Mouse (Mus musculus) cerebellum, adult 9-11 months (tissue): Measurements from ENCODE around the gene Plekhg1.

ENCODE experiments used
- DNase-seq: peaks from one replicate; pipeline ENCODE4 v3.0.0; 2022

Gene Plekhg1

DNA sequence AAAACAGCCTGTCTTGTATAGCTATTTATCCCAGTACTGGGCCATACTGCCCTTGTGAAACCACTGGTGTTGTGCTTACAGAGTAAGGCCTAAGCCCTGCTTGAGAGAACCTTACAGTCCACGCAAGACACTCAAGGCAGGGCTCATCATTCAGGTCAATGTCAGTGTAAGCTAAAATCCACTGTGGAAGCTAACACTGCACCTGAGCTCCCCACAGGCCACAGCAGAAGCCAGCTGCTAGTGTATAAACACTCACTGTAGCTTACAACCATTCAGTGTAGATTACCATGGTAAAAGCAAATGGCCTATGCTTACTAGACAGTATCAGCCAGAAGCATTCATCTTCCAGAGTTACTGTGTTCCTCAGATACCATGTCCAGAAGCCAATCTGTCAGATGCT, 90.5 kb downstream of the Plekhg1 start:
- no peak for DNase-seq

DNA sequence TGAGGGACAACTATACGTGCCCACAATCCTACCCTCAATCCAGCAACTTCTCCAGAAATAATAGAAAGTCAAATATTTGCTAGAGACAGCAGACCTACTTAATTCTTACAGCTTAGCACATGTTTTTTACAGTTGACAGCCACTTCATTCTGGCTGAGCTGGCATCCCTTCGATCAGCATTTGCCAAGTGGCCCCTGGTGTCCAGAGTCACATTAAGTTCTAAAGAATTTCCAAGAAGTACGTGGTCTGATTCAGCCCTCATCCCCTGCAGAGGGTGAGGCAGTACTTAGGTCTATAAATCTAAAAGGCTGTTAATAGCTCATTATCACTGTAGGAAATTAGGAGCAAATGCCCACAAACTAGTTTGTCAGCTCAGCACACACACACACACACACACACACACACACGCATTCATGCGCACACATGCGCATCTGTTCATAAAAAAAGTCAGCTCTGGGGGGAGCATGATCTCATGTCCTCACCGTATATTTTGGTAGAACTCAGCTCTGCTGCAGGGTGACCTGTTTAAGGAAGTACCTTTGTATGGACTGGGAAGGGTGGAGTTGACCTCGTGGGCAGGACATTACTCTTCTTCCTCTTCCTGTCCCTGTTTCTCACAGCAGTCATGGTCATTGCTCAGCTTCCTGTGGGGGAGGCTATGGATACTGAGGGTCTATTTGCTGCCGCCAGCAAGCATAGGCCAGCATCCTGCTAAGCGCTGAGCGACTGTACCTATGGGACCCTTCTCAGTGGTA, 91.6 kb downstream of the Plekhg1 start:
- DNase-seq, result no peak

DNA sequence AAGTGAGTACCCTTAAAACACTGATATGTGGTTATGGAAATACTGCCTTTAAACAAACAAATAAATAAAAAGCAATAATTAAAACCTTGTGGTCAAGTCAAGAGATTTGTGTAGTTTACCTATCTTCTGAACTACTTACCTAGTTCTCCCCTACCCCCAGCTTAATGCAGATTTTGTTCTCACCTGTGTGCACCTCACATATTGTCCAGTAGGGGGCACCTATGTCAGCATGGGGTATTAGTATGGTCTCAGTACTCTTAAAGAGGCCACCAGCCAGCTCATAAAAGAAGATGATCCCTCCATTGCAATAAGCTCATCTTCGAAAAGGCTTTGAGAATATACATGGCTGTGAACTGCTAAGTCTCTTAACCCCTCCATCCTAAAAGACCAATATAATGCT, 93.9 kb downstream of the Plekhg1 start:
- no peak for DNase-seq

DNA sequence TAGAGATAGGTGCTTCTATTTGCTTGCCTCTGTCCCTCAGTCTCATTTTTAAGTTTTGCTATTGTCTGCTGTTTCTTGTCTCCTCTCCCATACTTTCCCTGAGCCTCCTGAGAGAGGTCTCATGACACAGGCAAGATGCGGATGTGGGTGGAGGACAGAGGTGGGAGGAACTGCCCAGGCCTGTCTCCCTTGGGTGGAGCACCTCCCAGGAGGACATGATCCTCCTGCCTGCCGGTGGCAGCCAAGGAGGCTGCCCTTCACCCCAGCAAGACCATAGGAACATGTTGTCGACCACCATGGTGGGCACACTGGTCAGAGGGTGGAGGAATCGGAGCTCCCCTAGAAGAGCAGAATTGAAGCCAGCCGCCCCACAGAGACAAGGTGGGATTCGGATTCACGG, 94.5 kb downstream of the Plekhg1 start:
- no peak for DNase-seq

DNA sequence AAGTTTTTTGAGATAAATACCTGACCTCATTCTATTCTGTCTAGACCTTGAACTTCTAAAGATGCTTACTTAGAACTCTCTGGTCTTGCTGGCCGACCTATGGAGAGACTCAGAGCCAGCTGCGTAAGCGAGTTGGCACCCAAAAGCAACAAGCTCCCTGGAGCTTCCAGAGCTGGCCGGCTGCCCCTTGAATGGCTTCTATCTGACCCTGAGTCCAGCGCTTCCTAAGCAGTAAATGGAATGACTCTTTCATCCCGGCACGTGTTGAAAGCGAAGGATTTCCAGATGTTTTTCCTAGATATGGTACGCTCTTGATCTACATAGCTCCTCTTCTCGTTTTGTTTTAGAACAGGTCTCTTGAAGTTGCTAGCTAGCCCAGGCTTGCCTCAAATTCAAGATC, 95.5 kb downstream of the Plekhg1 start:
- no peak for DNase-seq

DNA sequence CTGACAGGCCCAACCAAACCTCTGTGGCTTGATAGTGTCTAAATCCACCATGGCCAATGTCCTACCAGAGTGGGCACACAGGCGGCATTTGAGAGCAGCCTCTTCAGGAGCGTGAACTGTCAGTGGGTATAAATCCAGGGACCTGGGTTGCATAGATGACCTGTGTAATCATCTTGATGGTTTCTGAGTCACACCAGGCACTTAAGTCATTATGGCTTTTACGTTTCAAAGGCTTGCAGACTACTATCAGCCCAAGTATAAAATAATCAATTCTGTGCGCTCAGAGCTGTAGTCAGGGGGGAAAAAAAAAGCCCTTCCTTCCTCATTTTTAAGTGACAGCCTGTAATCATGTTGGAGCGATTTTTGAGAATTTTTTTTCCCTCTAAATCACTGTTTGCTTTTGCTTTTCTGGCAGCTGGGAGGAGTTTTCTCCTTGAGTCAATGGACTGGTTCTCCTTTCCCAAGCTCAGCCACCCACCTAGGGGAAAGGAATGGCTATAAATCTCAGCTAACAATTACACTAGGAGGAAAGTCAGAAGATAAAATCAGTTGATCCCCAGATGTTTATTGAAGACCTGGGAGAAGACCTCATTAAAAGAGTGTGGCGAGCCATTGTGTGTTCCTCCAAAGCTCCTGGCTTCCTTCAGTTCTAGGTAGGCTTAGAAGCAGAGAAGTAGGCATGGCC, 99.7 kb downstream of the Plekhg1 start:
- DNase-seq, result no peak

DNA sequence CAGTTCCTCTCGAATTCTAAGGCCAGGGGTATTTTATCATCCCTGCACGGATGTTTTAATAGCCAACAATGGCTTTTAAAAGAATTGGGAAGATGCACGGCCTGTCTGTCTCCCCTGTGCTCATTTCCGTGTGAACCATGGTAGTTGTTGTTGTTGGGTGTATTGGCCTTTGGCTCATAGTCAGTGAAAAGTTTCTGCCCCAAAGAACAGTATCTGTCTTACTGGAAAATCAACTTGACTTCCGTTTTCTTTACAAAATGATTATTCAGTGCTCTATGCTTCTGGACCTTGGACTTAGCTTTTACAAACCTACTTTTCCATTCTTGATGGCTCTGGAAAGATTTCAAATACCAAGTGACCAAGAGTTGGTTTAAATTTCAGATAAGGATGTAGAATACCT, 104.3 kb downstream of the Plekhg1 start:
- DNase-seq, result no peak

DNA sequence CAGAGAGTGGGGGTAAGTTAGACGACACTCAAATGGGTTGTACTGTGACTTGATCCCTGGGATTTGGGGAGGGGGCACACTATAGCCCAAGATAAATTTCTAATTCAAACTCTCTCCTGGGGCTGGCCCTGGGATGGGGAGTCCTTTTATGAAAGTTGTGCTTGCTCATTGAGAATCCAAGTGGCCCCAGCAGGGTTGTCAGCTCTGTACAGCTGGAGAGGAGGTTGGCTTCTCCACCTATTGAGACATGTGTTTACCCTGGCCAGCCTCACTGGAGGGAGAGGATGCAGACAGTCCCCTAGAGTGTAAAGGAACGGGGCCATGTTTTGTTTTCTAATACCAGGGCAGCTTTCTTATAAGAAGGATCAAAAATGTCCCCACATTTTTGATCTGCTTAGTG, 106.9 kb downstream of the Plekhg1 start:
- no peak for DNase-seq

DNA sequence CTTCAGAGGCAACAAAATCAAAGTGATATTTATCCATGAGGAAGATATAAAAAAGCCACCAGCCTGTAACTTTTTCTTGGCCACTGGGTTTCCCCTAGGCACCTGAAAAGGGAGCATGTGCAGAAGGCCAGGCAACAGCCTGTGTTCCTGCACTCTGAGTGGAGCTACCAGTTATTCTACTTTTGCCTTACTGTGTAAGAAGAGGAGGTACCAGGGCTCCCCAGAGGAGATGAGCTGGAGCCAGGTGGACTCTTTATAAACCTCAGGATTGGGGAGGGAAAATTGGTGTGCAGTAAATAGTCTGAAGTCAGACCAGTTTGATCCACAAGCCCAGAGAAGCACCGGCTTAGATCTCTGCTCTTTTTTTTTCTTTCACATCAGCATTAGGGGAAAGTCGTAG, 111.3 kb downstream of the Plekhg1 start:
- no peak for DNase-seq

DNA sequence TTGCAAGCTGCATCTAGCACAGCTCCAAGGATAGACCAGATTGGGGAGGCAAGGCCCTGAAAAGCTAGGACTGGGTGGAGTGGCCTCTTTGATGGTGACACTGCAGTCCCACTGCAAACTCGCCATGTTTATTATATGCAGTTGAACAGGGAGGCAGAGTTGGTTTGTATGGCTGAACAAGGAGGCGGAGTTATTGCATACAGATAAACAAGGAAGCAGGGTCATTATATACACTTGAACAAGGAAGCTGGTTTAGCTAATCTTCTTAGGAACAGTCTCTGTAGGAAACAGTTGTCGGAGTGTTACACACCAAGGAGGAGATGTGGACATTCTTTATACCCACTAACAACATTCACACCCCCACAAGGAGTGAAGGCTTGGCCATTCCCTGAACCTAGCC, 112.6 kb downstream of the Plekhg1 start:
- no peak for DNase-seq

DNA sequence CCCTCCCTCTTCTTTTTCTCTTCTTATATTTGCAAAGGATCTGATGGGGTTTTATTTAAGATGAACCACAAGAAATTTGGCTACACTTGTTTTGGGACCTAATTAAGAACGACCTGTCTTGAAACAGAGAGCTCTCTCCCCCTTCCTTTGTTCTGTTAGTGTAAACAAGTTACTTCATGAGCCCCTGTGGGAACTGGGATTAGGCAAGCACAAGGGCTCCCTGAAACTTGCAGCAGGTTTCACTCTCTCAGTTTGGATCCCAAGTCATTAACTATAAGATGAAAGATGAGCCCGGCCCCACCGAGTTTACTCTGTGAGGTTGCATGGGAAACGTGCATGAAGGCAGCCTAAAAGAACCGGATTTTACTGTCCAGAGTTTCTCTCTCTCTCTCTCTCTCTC, 117.7 kb downstream of the Plekhg1 start:
- DNase-seq, result no peak

DNA sequence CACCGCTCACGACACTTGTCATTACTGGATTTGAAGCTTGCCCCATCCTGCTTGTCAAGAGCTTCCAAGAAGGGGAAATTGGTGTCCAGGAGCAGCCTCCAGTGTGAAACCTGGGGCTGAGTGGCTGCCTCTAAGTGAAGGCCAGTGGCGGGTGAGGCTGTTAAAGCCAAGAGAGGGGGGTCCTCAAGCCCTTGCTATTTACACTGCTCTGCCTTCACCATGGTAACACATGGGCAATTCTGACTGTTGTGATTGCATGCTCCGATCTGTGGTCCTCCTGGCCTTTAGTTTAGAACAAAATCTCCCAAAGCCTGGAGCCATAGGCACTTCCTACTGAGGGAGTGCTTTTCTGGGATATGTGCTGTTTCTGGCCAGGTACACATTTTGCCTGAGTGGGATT, 118.3 kb downstream of the Plekhg1 start:
- DNase-seq, result no peak

DNA sequence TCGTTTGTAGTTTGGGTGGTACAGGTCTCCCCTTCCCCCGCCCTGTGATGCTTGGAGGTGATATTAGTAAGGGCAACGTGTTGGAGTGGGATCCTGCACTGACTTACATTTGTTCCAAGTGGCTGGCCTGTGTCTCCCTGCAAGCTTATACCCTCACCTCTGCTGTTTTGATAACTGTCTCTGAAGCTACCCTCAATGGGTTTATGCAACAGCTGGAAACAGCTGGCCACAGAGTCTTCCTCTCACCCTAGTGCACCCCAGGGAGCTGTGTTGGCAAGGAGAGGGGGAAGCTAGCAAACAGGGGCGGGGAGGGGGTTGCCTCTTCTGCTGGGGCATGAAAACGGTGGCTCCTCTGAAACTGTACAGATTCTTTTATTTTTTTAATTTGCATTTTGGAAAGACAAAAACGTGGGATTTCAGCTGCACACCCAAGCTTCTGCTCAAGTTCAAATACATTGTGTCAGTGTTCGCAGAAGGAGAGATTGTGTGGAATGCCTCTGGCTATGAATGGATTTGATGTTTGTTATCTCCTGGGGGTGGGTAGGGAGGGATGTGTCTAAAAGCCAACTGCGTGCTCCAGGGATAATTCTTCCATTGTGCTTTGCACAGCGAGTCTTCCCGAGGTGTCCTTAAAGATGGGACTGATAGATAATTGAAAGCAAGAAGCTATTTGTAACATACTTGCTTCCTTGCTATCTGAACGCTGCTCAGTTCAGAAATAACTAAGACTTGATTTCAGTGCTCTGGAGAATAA, 119.0 kb downstream of the Plekhg1 start:
- no peak for DNase-seq

DNA sequence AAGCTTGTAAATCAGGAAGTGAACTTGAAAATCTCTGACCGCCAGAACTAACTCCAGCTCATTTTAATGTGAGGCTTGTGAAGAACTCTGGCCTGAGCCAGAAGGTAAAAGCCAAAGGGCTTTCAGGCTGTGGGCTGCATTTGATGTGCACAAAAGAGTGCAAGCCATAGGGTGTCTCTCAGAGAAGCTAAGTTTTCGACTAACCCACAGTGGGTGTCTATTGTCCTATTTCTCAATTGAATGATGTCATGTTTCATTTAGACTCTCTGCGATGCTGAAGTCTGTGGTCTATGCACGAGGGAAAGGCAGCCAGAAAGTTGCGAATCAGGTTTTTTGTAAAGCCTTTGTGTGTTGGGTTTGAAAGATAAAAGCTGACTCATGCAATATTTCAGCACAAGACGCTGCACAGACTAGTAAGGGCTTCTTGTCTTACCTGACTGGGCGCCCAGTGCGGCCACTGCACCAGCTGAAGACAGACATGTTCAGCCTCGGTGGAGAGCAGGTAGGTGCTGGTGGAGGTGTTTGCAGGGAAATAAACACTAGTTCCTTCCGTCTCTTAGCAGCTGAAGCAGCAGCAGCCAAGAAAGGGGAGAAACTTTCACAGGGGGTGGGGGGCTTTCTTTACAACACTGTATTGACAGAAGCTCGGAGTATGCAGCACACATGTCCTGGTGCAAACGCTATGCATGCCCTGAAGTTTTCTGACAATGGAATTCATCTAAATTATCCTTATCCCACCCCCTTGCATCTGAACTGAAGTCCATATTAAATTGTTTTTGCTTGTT, 123.4 kb downstream of the Plekhg1 start:
- DNase-seq, result no peak

DNA sequence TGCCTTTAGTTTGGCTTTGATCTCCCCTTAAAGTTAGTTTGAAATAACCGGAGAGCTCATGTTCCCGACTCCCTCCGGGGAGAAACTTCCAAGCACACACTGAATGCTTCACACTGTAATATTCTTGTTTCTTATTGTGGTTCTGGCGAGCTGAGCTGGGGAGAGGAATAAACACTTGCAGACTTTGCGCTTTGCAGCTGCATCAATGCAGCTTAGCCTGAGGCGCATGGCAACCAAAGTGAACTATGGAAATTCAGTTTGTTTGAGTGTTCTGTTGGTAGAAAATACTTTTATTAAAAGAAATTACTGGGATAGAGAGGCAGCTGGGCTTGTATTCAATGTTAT, 124.0 kb downstream of the Plekhg1 start:
- no peak for DNase-seq

DNA sequence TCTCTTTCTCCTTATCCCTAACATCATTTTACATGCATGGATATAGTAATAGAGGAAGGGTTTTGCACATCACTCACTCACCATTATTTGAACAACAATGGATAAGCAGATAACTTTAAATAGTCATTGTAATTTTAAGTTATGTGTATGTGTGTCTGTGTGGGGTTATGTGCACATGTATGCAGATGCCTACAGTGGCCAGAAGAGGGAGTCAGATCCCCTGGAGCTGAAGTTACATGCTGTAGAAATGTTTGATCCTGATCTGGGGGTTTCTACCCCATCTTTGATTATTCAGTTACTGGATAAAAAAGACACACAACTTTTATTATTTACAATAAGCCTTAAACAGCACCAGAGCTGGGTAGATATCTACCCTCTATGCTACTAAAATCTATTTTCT, 127.1 kb downstream of the Plekhg1 start:
- DNase-seq, result no peak

DNA sequence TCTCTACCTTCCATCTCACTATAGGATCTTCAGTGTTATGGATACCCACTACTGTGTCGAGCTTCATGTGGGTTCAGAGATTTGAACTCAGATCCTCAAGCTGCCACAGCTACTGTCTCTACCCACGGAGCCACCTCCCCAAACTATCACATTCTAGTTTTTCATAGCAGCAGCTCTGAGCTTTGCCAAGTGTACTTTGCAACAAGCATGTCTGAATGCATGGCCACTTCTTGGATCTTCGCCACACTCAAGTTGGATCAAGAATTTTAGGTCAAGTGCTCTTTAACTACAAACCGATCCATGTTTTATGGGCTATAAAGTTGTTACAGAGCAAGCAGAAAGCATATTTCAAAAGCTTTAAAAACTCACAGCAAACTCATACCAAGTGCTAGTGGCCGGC, 130.7 kb downstream of the Plekhg1 start:
- DNase-seq, result no peak

DNA sequence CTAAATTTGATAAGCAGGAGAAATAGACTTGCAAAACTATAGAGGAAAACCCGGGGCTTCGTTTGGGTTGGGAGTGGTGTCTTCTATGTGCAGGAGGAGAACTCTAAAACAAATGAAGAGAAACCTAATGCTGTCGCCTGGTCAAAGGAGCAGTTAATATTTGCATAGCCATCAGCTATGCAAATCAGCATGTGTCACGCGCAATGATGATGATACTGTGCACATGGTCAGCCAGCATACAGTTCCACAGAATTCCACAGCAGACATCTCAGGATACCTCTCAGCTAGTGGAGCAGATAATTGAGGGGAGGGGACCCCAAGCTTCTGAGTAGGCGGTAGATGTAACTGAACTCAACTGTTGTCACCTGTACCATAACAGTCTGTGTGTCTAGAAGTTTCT, 133.3 kb downstream of the Plekhg1 start:
- no peak for DNase-seq

DNA sequence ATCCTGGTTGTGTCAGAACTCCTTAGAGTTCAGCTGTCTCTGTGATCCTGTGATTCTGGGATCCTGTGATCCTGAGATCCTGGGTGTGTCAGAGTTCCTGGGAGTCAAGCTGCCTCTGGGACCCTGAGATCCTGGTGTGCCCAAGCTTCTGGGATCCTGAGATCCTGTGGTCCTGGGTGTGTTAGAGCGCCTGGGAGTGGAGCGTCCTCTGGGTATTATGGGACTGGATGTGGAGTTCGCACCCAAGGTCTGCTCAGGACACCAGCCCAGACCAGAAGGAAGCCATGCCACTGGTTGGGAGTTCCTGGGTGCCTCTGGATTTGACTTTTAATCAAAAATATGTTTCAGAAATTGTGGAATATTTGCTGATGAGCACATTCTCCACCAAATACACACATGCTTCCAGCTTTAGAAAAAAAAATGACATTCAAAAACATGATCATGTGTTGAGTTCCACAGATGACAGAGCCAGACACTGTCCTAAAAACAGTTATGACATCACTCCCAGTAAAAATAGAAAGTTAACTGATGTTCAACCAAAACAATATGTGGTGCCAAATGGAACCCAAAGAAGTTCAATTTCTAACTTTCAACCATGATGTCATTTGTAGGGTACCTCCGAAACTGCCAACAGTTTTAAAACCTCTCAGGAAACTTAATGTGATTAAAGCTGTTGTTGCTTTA, 137.8 kb downstream of the Plekhg1 start:
- DNase-seq, result no peak

DNA sequence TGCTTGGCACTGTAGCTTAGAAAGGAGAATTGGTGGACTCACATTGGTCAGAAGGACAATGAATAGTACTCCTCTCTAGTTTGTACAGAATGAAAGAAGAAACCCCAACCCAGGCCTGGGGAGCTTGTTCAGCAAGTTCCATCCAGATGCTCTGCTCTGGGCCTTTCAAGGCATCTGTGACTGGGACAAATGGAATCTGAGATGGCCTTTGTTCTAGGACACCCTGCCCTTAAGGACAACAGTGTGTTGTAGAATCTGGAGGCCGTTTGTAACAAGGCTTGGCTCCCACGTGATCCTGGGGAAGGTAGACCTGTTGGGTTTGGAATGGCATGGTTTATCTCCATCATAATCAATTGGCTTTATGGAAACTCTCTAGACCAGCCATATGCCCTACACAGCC, 141.0 kb downstream of the Plekhg1 start:
- DNase-seq, result no peak

DNA sequence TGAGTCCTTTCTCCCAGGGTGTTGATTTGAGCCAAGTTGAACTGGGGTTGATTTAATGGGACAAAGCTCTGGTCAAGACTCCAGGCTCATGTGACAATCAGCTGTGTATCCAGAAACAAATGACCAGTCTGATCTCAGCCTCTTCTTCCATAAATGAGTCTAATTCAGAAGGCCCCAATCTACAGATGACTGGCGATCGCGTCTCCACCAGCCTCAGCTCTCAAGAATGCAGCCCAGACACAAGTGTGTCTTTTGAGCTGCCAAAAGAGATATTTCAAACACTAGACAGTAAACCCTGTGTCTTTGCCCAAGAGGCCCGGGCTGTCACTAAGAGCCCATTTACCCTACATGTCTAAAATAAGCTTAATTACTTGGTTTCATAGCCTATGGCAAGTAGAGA, 148.3 kb downstream of the Plekhg1 start:
- peak; percentile 10 for DNase-seq

DNA sequence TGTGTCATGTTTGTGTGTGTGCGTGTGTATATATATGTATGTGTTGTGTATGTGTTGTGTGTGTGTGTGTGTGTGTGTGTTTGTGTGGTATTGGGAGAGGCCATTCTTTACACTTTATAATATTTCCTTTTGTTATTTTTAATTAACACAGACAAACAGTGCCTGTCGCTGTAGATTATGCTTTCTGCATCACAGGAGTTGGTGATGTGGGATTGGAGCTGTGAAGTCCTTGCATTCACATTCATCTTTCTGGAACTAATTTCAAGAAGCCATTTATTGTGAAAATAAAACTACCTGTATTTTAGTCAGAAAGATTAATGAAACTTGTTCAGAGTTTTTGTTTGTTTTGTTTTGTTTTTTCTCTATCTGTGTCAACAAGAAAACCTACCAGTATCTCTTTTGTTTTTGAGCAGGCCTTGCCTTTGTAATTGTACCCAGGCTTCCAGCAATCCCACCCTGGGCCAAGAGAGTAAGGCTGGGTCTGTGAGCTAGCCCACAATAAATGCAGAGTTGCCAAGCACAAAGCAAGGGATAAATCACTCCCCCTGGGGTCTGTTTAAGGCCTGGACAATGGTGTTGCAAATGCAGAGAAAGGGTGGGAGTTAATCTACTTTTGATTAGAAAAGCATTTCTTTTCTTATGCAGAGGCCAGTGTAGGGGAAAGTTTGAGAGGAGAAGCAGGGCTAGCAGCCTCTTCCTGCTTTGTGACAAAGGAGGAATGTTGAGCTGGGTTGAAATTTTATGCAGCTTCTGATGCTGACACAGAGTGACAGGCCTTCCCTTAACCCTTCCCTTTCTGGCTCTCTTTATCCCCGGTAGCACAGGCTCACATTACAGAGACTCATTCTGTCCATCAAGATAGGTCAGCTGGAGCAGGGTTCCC, 151.5 kb downstream of the Plekhg1 start:
- DNase-seq, result no peak
